Mouse (Mus musculus): ENCODE data around the gene Gm9508. TPM values are rescaled to one million over a fixed set of nuclear protein-coding genes. Genes with fewer than 3 reads are reported as not detected.

Gene Gm9508
- polyA plus RNA-seq, 1 experiment from 2014 or later, result not detected

- no peak overlapping the region for H3K27ac ChIP-seq
- 83% methylated on average over 8 of the region's 8 CpGs for WGBS
- H3K36me3 ChIP-seq, result no peaks in the 10 kb centered on the region
- H3K9me3 ChIP-seq, result no peaks in the 10 kb centered on the region
- no peak for ATAC-seq (ENCODE audit: low FRiP score)
- no peak overlapping the region for H3K4me3 ChIP-seq
- H3K4me1 ChIP-seq (replicated peaks), result no peaks in the 10 kb centered on the region
- no peak overlapping the region for H3K4me2 ChIP-seq
- H3K9ac ChIP-seq, result no peak overlapping the region
- H3K27me3 ChIP-seq, result peaks cover 8% of the 10 kb centered on the region; the same call in 1 of the 2 replicates
These were observed 30.7 kb downstream of the Gm9508 start for GRCm38 (mm10) chr10:77666342-77666741.

- Histone ChIP-seq H3K27ac (no peak overlapping the region), H3K4me3 (no peak overlapping the region), H3K4me1 (replicated peaks) (no peaks in the 10 kb centered on the region), H3K36me3 (no peaks in the 10 kb centered on the region), H3K4me2 (peak overlapping the region; percentile 21; the same call in 1 of the 2 replicates), H3K27me3 (peaks cover 8% of the 10 kb centered on the region; the same call in 1 of the 2 replicates), H3K9ac (no peak overlapping the region; the same call in 1 of the 2 replicates), H3K9me3 (no peaks in the 10 kb centered on the region)
- ATAC-seq (ENCODE audit: low FRiP score), result no peak
- WGBS, result 61% methylated on average over 43 of the region's 43 CpGs
These were observed 32.9 kb downstream of the Gm9508 start for GRCm38 (mm10) chr10:77663949-77664665.

- WGBS, result 66% methylated on average over 15 of the region's 15 CpGs
- Histone ChIP-seq H3K36me3 (no peaks in the 10 kb centered on the region), H3K4me2 (no peak overlapping the region), H3K27ac (no peak overlapping the region), H3K4me3 (no peak overlapping the region), H3K9ac (no peak overlapping the region), H3K27me3 (0 out of 2 replicates have a peak, but pooled peaks cover under 1% of the 10 kb centered on the region), H3K4me1 (replicated peaks) (peaks cover 8% of the 10 kb centered on the region), H3K9me3 (no peaks in the 10 kb centered on the region)
- ATAC-seq (ENCODE audit: low FRiP score), result no peak
These were observed 38.6 kb downstream of the Gm9508 start for GRCm38 (mm10) chr10:77658286-77658994.

- peaks cover 12% of the 10 kb centered on the region for H3K4me1 ChIP-seq (replicated peaks)
- H3K4me2 ChIP-seq, result no peak overlapping the region
- no peaks in the 10 kb centered on the region; the same call in 1 of the 2 replicates for H3K36me3 ChIP-seq
- H3K9me3 ChIP-seq, result no peaks in the 10 kb centered on the region
- H3K27ac ChIP-seq, result no peak overlapping the region
- H3K9ac ChIP-seq, result no peak overlapping the region
- WGBS, result 91% methylated on average over 9 of the region's 9 CpGs
- no peak overlapping the region for H3K4me3 ChIP-seq
- no peak for ATAC-seq (ENCODE audit: low FRiP score)
- H3K27me3 ChIP-seq, result no peaks in the 10 kb centered on the region
These were observed 45.0 kb downstream of the Gm9508 start for GRCm38 (mm10) chr10:77652046-77652445.

GRCm38 (mm10) chr10:77647901-77648300 is 49.1 kb downstream of the Gm9508 start:
- peaks cover 41% of the 10 kb centered on the region for H3K36me3 ChIP-seq
- no peak overlapping the region for H3K27ac ChIP-seq
- no peak overlapping the region for H3K9ac ChIP-seq
- peaks cover 12% of the 10 kb centered on the region for H3K4me1 ChIP-seq (replicated peaks)
- WGBS, result 87% methylated on average over 8 of the region's 8 CpGs
- no peaks in the 10 kb centered on the region for H3K9me3 ChIP-seq
- H3K4me3 ChIP-seq, result no peak overlapping the region
- H3K4me2 ChIP-seq, result no peak overlapping the region
- no peak for ATAC-seq (ENCODE audit: low FRiP score)
- H3K27me3 ChIP-seq, result no peaks in the 10 kb centered on the region

GRCm38 (mm10) chr10:77647461-77647860 is 49.6 kb downstream of the Gm9508 start:
- Histone ChIP-seq H3K9me3 (no peaks in the 10 kb centered on the region), H3K4me3 (no peak overlapping the region), H3K4me1 (replicated peaks) (peaks cover 12% of the 10 kb centered on the region), H3K27me3 (no peaks in the 10 kb centered on the region), H3K36me3 (peaks cover 44% of the 10 kb centered on the region), H3K27ac (no peak overlapping the region), H3K4me2 (no peak overlapping the region), H3K9ac (no peak overlapping the region)
- ATAC-seq (ENCODE audit: low FRiP score), result no peak
- 86% methylated on average over 1 of the region's 1 CpGs for WGBS

Other genes with a start within 250 kb of the Gm9508 start
- 41.2 and 41.8 TPM in 2 replicates for gene Fam207a, start 181.4 kb downstream of the Gm9508 start, polyA plus RNA-seq (2015; fragmentation: Nextera tagmentation; extraction: Ambion mirVana)
- gene Itgb2, start 167.0 kb downstream of the Gm9508 start, polyA plus RNA-seq (2015; fragmentation: Nextera tagmentation; extraction: Ambion mirVana), result 0.67 and 0.90 TPM in 2 replicates
- 69.0 and 71.9 TPM in 2 replicates for gene Pttg1ip, start 115.5 kb downstream of the Gm9508 start, polyA plus RNA-seq (2015; fragmentation: Nextera tagmentation; extraction: Ambion mirVana)
- 271 and 274 TPM in 2 replicates for gene Sumo3, start 91.1 kb downstream of the Gm9508 start, polyA plus RNA-seq (2015; fragmentation: Nextera tagmentation; extraction: Ambion mirVana)
- 2.1 and 3.4 TPM in 2 replicates for gene Gm49325, start 91.0 kb downstream of the Gm9508 start, polyA plus RNA-seq (2015; fragmentation: Nextera tagmentation; extraction: Ambion mirVana)
- gene Ube2g2, start 75.0 kb downstream of the Gm9508 start, polyA plus RNA-seq (2015; fragmentation: Nextera tagmentation; extraction: Ambion mirVana), result 94.5 and 95.0 TPM in 2 replicates
- 0.74 and 0.82 TPM in 2 replicates for gene Tspear, start 10.7 kb downstream of the Gm9508 start, polyA plus RNA-seq (2015; fragmentation: Nextera tagmentation; extraction: Ambion mirVana)
- gene Gm19402, start 6.5 kb downstream of the Gm9508 start, polyA plus RNA-seq (2015; fragmentation: Nextera tagmentation; extraction: Ambion mirVana), result not detected in 2 replicates
- gene Gm10272, start 9.4 kb upstream of the Gm9508 start, polyA plus RNA-seq (2015; fragmentation: Nextera tagmentation; extraction: Ambion mirVana), result not detected in 2 replicates
- gene Gm10024, start 14.2 kb upstream of the Gm9508 start, polyA plus RNA-seq (2015; fragmentation: Nextera tagmentation; extraction: Ambion mirVana), result not detected in 2 replicates
- not detected in 2 replicates for gene Gm10142, start 18.6 kb upstream of the Gm9508 start, polyA plus RNA-seq (2015; fragmentation: Nextera tagmentation; extraction: Ambion mirVana)
- not detected in 2 replicates for gene Krtap12-1, start 23.4 kb upstream of the Gm9508 start, polyA plus RNA-seq (2015; fragmentation: Nextera tagmentation; extraction: Ambion mirVana)
- gene Gm10100, start 29.3 kb upstream of the Gm9508 start, polyA plus RNA-seq (2015; fragmentation: Nextera tagmentation; extraction: Ambion mirVana), result not detected in 2 replicates
- gene Gm18596, start 45.4 kb upstream of the Gm9508 start, polyA plus RNA-seq (2015; fragmentation: Nextera tagmentation; extraction: Ambion mirVana), result not detected in 2 replicates
- not detected in 2 replicates for gene Gm9736, start 54.1 kb upstream of the Gm9508 start, polyA plus RNA-seq (2015; fragmentation: Nextera tagmentation; extraction: Ambion mirVana)
- not detected in 2 replicates for gene Gm3233, start 62.4 kb upstream of the Gm9508 start, polyA plus RNA-seq (2015; fragmentation: Nextera tagmentation; extraction: Ambion mirVana)
- not detected in 2 replicates for gene Gm3238, start 74.1 kb upstream of the Gm9508 start, polyA plus RNA-seq (2015; fragmentation: Nextera tagmentation; extraction: Ambion mirVana)
- gene Gm7138, start 79.7 kb upstream of the Gm9508 start, polyA plus RNA-seq (2015; fragmentation: Nextera tagmentation; extraction: Ambion mirVana), result not detected in 2 replicates
- gene Gm3250, start 85.3 kb upstream of the Gm9508 start, polyA plus RNA-seq (2015; fragmentation: Nextera tagmentation; extraction: Ambion mirVana), result not detected in 2 replicates
- not detected in 2 replicates for gene Gm7137, start 91.0 kb upstream of the Gm9508 start, polyA plus RNA-seq (2015; fragmentation: Nextera tagmentation; extraction: Ambion mirVana)
- gene Gm9639, start 97.8 kb upstream of the Gm9508 start, polyA plus RNA-seq (2015; fragmentation: Nextera tagmentation; extraction: Ambion mirVana), result not detected in 2 replicates
- gene Gm19668, start 101.9 kb upstream of the Gm9508 start, polyA plus RNA-seq (2015; fragmentation: Nextera tagmentation; extraction: Ambion mirVana), result not detected in 2 replicates
- not detected in 2 replicates for gene Gm9507, start 114.6 kb upstream of the Gm9508 start, polyA plus RNA-seq (2015; fragmentation: Nextera tagmentation; extraction: Ambion mirVana)
- not detected in 2 replicates for gene Gm2696, start 117.4 kb upstream of the Gm9508 start, polyA plus RNA-seq (2015; fragmentation: Nextera tagmentation; extraction: Ambion mirVana)
- not detected in 2 replicates for gene Krtap10-4, start 129.9 kb upstream of the Gm9508 start, polyA plus RNA-seq (2015; fragmentation: Nextera tagmentation; extraction: Ambion mirVana)
- gene Krtap10-10, start 138.7 kb upstream of the Gm9508 start, polyA plus RNA-seq (2015; fragmentation: Nextera tagmentation; extraction: Ambion mirVana), result not detected in 2 replicates
- gene Gm36176, start 149.6 kb upstream of the Gm9508 start, polyA plus RNA-seq (2015; fragmentation: Nextera tagmentation; extraction: Ambion mirVana), result not detected in 2 replicates
- not detected in 2 replicates for gene Gm10318, start 155.6 kb upstream of the Gm9508 start, polyA plus RNA-seq (2015; fragmentation: Nextera tagmentation; extraction: Ambion mirVana)
- gene Gm3285, start 164.7 kb upstream of the Gm9508 start, polyA plus RNA-seq (2015; fragmentation: Nextera tagmentation; extraction: Ambion mirVana), result not detected in 2 replicates
- 12.5 and 14.0 TPM in 2 replicates for gene Lrrc3, start 205.3 kb upstream of the Gm9508 start, polyA plus RNA-seq (2015; fragmentation: Nextera tagmentation; extraction: Ambion mirVana)

Data from hindbrain, embryonic 13.5 days (tissue).